11 mouse cellular contexts compared by ENCODE assay signal in genomic region chr13:113589499-113589898, GRCm38 (mm10). TPM values are rescaled to one million over a fixed set of nuclear protein-coding genes. Genes with fewer than 3 reads are reported as not detected.
DNase-seq lines count a peak whose midpoint lies in the region; ATAC-seq and TF ChIP-seq lines count a peak whose summit lies in the region.
"Had no signal": no experiment of that assay in that cellular context is flagged by ENCODE, and none has a peak within 500 bp of the region (broad histone marks: within the 10 kb centered on the region; RNA-seq: fewer than 3 reads in every experiment).

No protein-coding gene starts in this region.

- peaks cover 3% of the 10 kb centered on the region for H3K36me3 ChIP-seq in liver, embryonic 14.5 days (replicated peaks; ENCODE audit: control insufficient read depth, insufficient read depth, low read depth)
- peaks cover 34% of the 10 kb centered on the region for H3K36me3 ChIP-seq in liver, embryonic 12.5 days
- peaks cover 19% of the 10 kb centered on the region for H3K36me3 ChIP-seq in small intestine, adult 2 months (ENCODE audit: control insufficient read depth, insufficient read depth, low read length)
- peaks cover 28% of the 10 kb centered on the region for H3K36me3 ChIP-seq in midbrain, embryonic 13.5 days

- H3K9me3 ChIP-seq in liver, embryonic 14.5 days (ENCODE audit: control insufficient read depth, low read length), result no peaks in the 10 kb centered on the region
- no peaks in the 10 kb centered on the region for H3K9me3 ChIP-seq in liver, embryonic 12.5 days (replicated peaks)
- no peaks in the 10 kb centered on the region for H3K9me3 ChIP-seq in midbrain, embryonic 13.5 days

- DNase-seq in adrenal gland, postnatal 10 days, result peak; percentile 40
- DNase-seq in adrenal gland, adult 8-10 months, result no peak
- peak in 1 of 3 experiments; percentile 37 for DNase-seq in liver, embryonic 14.5 days (ENCODE audit: low read depth in 3 of 3, low spot score in 3 of 3)
- DNase-seq in kidney, postnatal 4 days, result peak; percentile 35 to 62
- no peak for DNase-seq in frontal cortex, postnatal 10 days (ENCODE audit: low spot score in 2 of 2)
- DNase-seq: embryo, embryonic 11 days; retina, postnatal 1 day had no signal

- H3K27ac ChIP-seq in liver, embryonic 14.5 days, result no peak overlapping the region
- no peak overlapping the region for H3K27ac ChIP-seq in liver, embryonic 12.5 days
- H3K27ac ChIP-seq in small intestine, adult 2 months (ENCODE audit: insufficient read depth, low read depth, low read length), result 0 out of 2 replicates have a peak overlapping the region, but pooled peaks have one; percentile 9
- H3K27ac ChIP-seq in midbrain, embryonic 13.5 days, result no peak overlapping the region

- WGBS in liver, embryonic 14.5 days (ENCODE audit: insufficient replicate concordance), result 38% methylated on average over 7 of the region's 7 CpGs
- WGBS in liver, embryonic 12.5 days (ENCODE audit: insufficient replicate concordance), result 54% methylated on average over 7 of the region's 7 CpGs
- 62% methylated on average over 7 of the region's 7 CpGs for WGBS in small intestine, adult 2 months
- WGBS in midbrain, embryonic 13.5 days, result 88% methylated on average over 7 of the region's 7 CpGs

- TF ChIP-seq EP300 in liver, embryonic 14.5 days (IDR thresholded peaks at IDR 0.05; ENCODE audit: low read depth), result no peak

- H3K4me3 ChIP-seq in liver, embryonic 14.5 days (ENCODE audit: insufficient read depth in 1 of 2, low read depth in 2 of 2, low read length in 2 of 2), result no peak overlapping the region
- no peak overlapping the region for H3K4me3 ChIP-seq in liver, embryonic 12.5 days
- no peak overlapping the region for H3K4me3 ChIP-seq in small intestine, adult 2 months (ENCODE audit: low read depth, low read length)
- no peak overlapping the region for H3K4me3 ChIP-seq in midbrain, embryonic 13.5 days (replicated peaks)

- no peak overlapping the region for H3K4me2 ChIP-seq in liver, embryonic 14.5 days (ENCODE audit: low read depth)
- no peak overlapping the region for H3K4me2 ChIP-seq in liver, embryonic 12.5 days
- no peak overlapping the region for H3K4me2 ChIP-seq in midbrain, embryonic 13.5 days (replicated peaks)

- no peak overlapping the region for H3K9ac ChIP-seq in liver, embryonic 14.5 days (replicated peaks)
- no peak overlapping the region for H3K9ac ChIP-seq in liver, embryonic 12.5 days
- no peak overlapping the region for H3K9ac ChIP-seq in midbrain, embryonic 13.5 days (replicated peaks)

- TF ChIP-seq CTCF in liver, embryonic 14.5 days (IDR thresholded peaks at IDR 0.05; ENCODE audit: low read depth), result no peak
- no peak for TF ChIP-seq CTCF in small intestine, adult 2 months (IDR thresholded peaks at IDR 0.05; ENCODE audit: extremely low read depth, insufficient read length, insufficient replicate concordance, low read depth, low read length)

- ATAC-seq in liver, embryonic 14.5 days (ENCODE audit: insufficient read depth), result peak; percentile 35; the same call in 1 of the 2 replicates
- no peak for ATAC-seq in liver, embryonic 12.5 days
- no peak for ATAC-seq in midbrain, embryonic 13.5 days
- ATAC-seq: hindbrain, embryonic 16.5 days had no signal

- TF ChIP-seq POLR2A in small intestine, adult 2 months (IDR thresholded peaks at IDR 0.05; ENCODE audit: low read depth, low read length), result no peak

- no peaks in the 10 kb centered on the region for H3K27me3 ChIP-seq in liver, embryonic 14.5 days (ENCODE audit: control insufficient read depth, insufficient read depth, low read length)
- 0 out of 2 replicates have a peak, but pooled peaks cover 4% of the 10 kb centered on the region for H3K27me3 ChIP-seq in liver, embryonic 12.5 days (replicated peaks)
- H3K27me3 ChIP-seq in small intestine, adult 2 months (ENCODE audit: control insufficient read depth, insufficient read depth, low read length), result no peaks in the 10 kb centered on the region
- H3K27me3 ChIP-seq in midbrain, embryonic 13.5 days, result no peaks in the 10 kb centered on the region

- peaks cover 0 to 2% of the 10 kb centered on the region in 2 experiments; a peak in 2 of 4 replicates for H3K4me1 ChIP-seq in liver, embryonic 14.5 days (replicated peaks; ENCODE audit: control insufficient read depth in 2 of 2, insufficient read depth in 2 of 2, low read length in 1 of 2)
- H3K4me1 ChIP-seq in liver, embryonic 12.5 days, result no peaks in the 10 kb centered on the region
- no peaks in the 10 kb centered on the region; the same call in 1 of the 2 replicates for H3K4me1 ChIP-seq in small intestine, adult 2 months (ENCODE audit: control insufficient read depth, insufficient read depth, insufficient read length, low read length)
- peaks cover 16% of the 10 kb centered on the region for H3K4me1 ChIP-seq in midbrain, embryonic 13.5 days (replicated peaks)

RNA-seq across cellular contexts. Expression of gene Snx18, which starts 28.9 kb away (rescaled TPM):
- total RNA-seq in adrenal gland, postnatal 10 days (2021), result 10 to 100 TPM; 30.1 to 30.6 TPM
- 10 to 100 TPM; 23.3 to 29.6 (median 26.4) TPM for total RNA-seq in adrenal gland, adult 8-10 months (2022)
- polyA plus RNA-seq in liver, embryonic 14.5 days (2012; rRNA removed), result 3.0 and 3.8 TPM in 2 replicates
- 5.9 and 6.2 TPM in 2 replicates for polyA plus RNA-seq in liver, embryonic 14.5 days (2014; fragmentation: Nextera tagmentation; extraction: Ambion mirVana)
- polyA plus RNA-seq in liver, embryonic 12.5 days (2016; fragmentation: Nextera tagmentation; extraction: Ambion mirVana), result 12.3 and 12.8 TPM in 2 replicates
- 9.2 and 11.1 TPM in 2 replicates for polyA plus RNA-seq in small intestine, adult 2 months (2012; rRNA removed)
- 8.0 and 8.6 TPM in 2 replicates for polyA plus RNA-seq in midbrain, embryonic 13.5 days (2015; fragmentation: Nextera tagmentation; extraction: Ambion mirVana)

Comparison
In these comparisons a context has a peak if more than half of its experiments do, and no peak if none do; other contexts are left out.
1. DNase-seq: peak in adrenal gland, postnatal 10 days (single experiment) and kidney, postnatal 4 days (2 of 2); none in adrenal gland, adult 8-10 months (single experiment) and frontal cortex, postnatal 10 days (0 of 2).